Mouse (Mus musculus): ENCODE measurements at regions not wholly inside any gene's neighbourhood (a gene's known extent, or its start where the extent isn't known, plus 50 kb on each side); places are given as distances from the start of the nearest gene placed in this dataset.
"Not testable (repeated sequence)": the region's sequence is repeated elsewhere in the genome, so short reads cannot be mapped to it uniquely, and the experiment has no call there.

DNA sequence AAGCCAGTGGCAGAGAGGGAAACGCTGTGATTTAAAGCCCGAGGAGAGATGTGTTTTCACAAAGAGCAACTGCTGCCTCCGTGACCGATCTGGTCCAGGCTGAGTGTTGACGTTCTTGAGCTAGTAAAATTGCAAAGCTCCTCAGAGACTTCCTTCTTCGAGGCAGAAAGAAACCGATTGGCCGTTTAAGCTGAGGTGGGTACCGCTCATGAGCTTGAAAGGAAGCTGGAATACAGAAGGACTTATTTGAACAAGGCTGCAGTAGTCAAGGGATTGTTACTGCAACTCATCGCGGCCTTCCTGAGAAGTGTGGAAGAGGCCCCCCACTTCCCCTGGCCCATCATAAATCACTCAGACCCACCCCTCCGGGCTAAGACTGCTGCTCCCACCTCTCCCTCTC is 132.9 kb upstream of the Intu start:
- peak; percentile 48 to 53; a peak in 3 of 4 replicates for ATAC-seq (replicated peaks in 1 of 2; ENCODE audit: insufficient read depth in 1 of 2, low FRiP score in 2 of 2, low TSS enrichment in 1 of 2, low read depth in 1 of 2, poor library complexity in 2 of 2, severe bottlenecking in 2 of 2)

DNA sequence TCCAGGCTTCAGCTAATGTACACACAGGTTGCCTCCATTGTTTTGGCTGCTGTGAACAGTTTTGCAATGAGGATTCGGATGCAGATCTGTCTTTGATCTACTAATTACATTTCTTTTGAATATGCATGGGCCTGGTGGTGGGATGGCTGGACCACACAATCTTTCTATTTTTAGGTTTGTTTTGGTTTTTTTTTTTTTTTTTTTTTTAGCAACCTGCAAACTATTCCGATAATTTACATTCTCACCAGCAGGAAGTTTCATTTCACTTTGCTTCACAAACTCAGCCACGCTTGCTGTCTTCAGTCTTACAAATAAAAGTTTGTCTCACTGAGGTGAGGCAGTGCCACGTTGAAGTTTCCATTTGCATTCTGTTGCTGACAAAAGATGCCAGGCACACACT is 127.7 kb upstream of the Intu start:
- no peak for ATAC-seq (replicated peaks in 1 of 2; ENCODE audit: insufficient read depth in 1 of 2, low FRiP score in 2 of 2, low TSS enrichment in 1 of 2, low read depth in 1 of 2, poor library complexity in 2 of 2, severe bottlenecking in 2 of 2)

DNA sequence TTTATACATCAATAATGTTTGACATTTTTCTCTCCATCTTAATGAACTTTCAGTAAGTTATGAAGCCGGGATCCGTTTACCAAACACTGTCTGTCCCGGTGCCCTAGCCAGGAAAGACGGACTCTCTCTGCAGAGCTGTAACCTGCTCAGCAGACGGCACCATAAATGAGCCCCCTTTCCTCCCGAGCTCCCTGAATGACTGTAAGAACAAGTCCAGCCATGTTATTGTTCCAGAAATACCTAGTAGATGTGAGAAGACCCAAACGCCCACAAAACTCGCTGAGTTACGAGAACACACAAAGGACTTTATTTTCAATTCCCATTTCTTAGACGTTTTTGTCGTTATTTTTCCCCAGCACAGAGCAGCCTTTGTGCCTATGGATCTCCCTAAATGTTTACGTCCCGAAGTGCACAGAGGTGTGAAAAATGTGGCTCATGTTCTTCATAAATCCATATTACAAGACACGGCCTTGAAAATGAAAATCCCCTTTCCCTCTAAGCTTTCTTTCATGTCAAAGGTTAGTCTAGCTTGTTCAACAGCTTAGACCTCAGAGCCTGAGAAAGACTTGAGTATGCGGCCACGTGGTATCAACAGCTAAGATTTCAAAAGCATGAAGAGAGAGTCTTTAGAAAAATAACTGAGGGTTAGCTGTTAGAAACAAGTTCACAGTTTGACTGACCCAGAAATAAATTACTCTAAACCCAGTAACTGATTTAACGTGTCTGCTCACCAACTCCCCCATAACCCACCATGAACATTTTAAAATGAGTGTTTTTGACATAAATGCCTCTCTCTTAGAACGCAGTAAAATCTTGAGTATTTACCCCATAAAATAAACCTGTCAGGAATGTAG is 125.8 kb upstream of the Intu start:
- no peak for ATAC-seq (replicated peaks in 1 of 2; ENCODE audit: insufficient read depth in 1 of 2, low FRiP score in 2 of 2, low TSS enrichment in 1 of 2, low read depth in 1 of 2, poor library complexity in 2 of 2, severe bottlenecking in 2 of 2)

DNA sequence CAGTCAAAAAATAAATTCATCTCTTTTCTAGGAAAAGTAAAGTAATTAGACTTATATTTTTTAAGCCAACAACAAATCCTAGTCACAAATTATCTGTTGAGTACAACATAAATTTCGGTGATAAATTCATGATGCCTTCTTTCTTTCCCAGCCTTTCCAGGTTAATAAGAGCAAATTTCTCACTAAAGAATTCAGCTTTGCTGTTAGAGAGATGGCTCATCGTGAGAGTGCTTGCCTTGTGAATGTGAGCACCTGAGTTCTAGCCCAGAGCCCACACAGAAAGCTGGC is 125.2 kb upstream of the Intu start:
- ATAC-seq (replicated peaks in 1 of 2; ENCODE audit: insufficient read depth in 1 of 2, low FRiP score in 2 of 2, low TSS enrichment in 1 of 2, low read depth in 1 of 2, poor library complexity in 2 of 2, severe bottlenecking in 2 of 2): no peak

DNA sequence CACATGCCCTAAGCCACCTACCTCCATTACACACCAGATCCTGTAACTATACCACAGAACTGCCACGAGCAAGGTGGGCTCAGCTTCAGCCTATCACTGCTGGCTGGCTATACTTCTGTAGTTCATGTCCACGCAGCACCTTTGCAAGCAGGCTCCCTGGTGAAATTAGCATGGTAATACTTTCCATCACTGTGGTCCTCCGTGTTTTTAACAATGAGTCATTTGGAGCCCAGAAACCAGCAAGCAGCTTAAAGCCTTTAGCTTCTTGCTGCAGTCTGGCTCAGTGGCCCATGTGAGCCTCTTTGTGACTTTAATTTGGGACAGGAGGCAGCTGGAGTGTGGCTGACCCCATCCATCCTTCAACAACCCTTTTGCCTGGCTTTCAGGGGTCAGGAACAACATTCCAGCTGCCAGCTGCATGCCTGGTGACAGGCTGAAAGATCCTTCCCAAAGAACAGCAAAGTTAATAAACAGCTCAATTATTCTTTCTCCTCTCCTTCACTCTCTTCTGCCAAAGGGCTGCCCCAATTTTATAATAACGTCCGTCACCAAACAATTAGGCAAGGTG is 122.1 kb upstream of the Intu start:
- ATAC-seq (replicated peaks in 1 of 2; ENCODE audit: insufficient read depth in 1 of 2, low FRiP score in 2 of 2, low TSS enrichment in 1 of 2, low read depth in 1 of 2, poor library complexity in 2 of 2, severe bottlenecking in 2 of 2): no peak

DNA sequence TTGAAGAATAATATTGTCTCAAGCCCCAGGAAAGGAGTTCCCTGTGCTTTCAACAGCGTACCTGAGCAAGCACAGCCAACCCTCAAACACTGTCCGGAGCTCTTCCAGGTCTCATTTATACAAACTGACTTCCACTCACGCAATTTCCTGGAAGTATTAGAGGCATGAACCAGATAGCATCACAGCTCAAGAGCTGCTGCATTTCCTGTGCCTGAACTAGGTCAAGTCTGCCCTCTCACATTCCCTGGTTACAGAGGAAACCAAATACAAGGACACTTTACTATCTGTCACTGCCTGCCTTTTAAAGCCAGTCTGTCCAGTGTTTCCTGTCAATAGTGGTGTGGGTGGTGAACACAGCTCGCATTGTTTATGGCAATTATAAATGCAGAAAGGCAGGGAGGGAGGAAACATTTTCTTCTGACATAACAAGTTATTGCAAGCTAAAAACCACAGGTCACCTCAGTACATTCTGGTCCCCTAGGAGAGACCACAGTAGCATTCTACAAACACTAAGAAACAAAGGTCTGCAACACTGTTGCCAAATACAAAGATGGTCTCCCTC is 120.3 kb upstream of the Intu start:
- no peak for ATAC-seq (replicated peaks in 1 of 2; ENCODE audit: insufficient read depth in 1 of 2, low FRiP score in 2 of 2, low TSS enrichment in 1 of 2, low read depth in 1 of 2, poor library complexity in 2 of 2, severe bottlenecking in 2 of 2)

DNA sequence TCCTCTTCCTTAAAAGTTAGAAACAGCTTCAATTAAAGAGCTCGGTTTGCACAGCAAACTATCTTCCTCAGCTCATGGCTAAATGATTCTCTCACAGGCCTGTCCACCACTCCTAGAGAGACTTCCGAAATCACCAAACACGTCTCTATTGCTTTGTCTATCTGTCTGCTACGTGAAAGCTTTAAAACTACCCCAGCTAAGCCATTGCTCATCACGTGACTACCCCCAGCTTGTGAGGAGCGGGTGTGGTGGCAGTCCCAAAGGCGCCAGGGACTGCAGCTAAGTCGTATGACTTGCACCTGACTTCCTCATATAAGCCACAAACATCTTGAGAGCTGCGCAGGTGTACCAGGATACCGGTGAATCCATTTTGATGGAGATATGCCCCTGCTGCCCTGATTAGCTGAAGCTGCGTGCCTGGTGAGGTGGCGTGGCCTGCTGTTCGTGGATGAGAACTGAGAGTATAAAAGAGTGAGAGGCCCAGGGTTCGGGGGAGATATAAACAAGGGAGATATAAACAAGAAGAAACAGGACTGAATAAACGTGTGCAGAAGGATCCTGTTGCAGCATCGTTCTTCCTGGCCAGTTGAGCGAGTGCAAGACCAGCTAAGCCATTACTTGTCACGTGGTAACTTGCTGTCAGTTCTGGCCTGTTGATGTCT is 105.8 kb upstream of the Intu start:
- ATAC-seq (replicated peaks in 1 of 2; ENCODE audit: insufficient read depth in 1 of 2, low FRiP score in 2 of 2, low TSS enrichment in 1 of 2, low read depth in 1 of 2, poor library complexity in 2 of 2, severe bottlenecking in 2 of 2): not testable (repeated sequence)

DNA sequence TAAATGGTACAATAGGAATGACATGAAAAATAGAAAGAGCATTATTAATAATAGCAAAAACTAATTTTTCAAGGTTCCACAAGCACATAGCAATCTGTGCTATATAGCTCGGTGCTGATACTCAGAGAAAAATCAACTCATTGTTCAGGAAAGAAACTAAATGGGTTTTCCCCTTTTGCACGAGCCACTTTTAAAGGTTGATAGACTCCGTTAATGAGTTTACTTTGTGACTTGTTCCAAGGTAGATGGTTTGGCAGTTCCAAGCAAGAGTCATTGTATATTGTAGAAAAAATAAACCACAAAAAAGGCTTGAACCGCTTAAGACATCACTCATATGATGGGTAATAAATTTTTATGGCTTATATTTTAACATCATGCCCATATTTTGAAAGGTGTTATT is 105.0 kb upstream of the Intu start:
- no peak for ATAC-seq (replicated peaks in 1 of 2; ENCODE audit: insufficient read depth in 1 of 2, low FRiP score in 2 of 2, low TSS enrichment in 1 of 2, low read depth in 1 of 2, poor library complexity in 2 of 2, severe bottlenecking in 2 of 2)

DNA sequence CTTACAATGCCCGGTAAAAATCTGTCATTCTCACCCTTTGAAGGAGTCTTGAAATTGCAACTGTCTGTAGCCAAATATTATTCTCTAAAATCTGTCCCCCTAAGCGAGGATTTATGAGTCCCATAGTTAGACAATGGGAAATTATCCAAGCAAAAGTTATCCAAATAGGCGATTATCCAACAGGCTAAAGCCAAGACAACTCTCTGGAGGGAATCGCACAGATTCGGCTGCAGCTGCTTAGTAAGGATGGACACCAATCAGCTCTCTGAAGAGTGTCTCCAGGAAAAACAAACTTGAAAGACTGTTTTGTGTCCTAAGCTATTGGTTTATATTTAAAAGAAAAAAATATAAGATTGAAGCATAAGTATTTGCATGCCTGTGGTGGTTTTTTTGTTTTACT is 103.1 kb upstream of the Intu start:
- no peak for ATAC-seq (replicated peaks in 1 of 2; ENCODE audit: insufficient read depth in 1 of 2, low FRiP score in 2 of 2, low TSS enrichment in 1 of 2, low read depth in 1 of 2, poor library complexity in 2 of 2, severe bottlenecking in 2 of 2)

DNA sequence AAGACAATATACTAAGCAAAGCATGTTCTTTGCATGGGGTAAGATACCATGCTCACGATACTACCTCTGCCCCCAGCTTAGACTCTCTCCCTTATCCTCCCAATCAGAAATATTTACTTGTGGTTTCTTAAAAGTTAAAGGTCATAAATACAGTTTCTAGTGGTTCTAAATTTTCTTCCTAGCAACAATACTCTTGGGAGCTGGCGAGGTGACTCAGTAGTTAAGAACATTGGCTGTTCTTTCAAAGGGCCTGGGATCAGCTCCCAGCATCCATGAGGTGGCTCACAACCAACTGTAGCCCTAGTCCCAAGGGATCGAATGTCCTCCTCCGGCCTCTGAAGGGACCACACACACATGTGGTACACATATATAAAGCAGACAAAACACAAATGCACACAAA is 92.8 kb upstream of the Intu start:
- no peak for ATAC-seq (replicated peaks in 1 of 2; ENCODE audit: insufficient read depth in 1 of 2, low FRiP score in 2 of 2, low TSS enrichment in 1 of 2, low read depth in 1 of 2, poor library complexity in 2 of 2, severe bottlenecking in 2 of 2)

DNA sequence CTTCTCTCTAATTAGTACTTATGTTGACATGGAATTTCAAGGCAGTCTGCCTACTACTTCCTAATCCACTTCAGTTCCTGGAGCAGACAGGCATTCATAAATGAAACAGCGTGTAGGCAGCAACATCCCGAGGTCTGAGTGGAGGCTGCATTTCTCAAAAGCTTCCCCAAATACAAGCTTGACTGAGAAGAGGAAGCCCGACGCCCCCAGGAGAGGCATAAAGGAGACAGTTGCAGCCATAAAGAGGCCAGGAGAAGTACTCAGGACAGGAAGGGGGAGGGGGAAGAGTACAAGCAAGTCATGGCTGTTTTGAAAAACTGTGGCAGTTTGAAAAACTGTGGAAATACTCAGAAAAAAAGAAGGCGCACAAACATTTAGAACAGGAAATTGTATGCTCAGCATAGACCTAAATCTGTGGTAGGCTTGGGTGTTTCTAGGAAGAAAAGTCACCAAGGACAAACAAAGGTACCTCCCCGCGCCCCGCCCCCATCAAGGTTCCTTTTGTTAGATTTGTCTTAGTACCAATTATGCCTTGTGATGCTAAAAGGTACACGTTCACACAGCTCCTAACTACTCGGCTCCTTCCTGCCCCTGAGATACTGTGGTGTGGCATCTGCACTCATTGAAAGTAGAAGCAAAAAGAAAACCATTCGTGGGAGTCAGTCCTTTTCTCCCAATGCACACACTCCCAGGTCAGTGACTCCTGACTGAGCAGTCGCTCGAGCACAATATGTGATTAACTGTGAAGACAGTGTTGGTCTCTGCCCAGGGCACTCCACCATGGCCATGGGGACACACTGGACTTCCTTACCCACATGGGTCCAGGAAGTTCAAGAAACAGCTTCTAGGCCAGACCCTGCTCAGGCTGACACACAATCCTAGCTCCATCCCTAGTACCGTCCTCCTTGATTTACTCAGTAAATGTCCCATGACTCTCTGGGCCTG is 89.7 kb upstream of the Intu start:
- peak; percentile 53 to 58; a peak in 3 of 4 replicates for ATAC-seq (replicated peaks in 1 of 2; ENCODE audit: insufficient read depth in 1 of 2, low FRiP score in 2 of 2, low TSS enrichment in 1 of 2, low read depth in 1 of 2, poor library complexity in 2 of 2, severe bottlenecking in 2 of 2)

DNA sequence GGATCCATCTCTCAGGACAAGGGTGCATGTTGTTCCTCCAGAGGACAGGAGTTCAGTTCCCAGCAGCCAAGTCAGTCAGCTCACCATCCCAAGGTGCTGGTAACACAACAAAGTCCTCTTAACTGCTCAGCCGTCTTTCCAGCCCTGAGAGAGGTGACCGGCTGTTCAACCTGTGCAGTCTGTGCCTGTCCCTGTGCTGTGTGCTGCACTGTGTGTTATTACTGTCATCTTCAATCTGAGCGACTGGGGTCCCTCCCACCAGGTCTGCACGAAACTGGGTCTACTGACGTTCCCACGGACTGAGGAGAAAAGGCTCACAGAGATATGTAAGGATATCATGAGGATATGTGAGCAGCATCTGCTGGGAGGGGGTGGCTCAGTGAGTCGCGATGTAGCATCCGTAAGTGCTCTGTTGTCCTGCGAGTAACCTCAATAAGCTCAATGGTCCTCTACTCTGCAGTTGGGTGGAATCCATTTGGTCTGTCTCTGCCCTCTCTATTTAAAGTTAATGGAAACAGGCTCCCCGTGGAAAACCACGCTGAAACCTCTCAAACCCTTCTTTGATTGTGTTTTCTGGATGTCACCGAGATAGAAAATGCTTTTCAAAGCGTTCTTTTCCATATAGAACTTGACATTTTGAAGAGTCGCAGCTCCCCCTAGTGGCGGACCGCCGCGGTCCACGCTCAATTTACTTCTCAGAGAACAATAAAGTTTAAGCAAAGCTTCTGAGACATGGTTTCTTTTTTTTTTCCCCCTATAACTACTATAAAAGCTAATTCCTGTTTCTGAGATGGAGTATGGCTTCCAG is 87.1 kb upstream of the Intu start:
- ATAC-seq (replicated peaks in 1 of 2; ENCODE audit: insufficient read depth in 1 of 2, low FRiP score in 2 of 2, low TSS enrichment in 1 of 2, low read depth in 1 of 2, poor library complexity in 2 of 2, severe bottlenecking in 2 of 2): peak; percentile 22 to 42; a peak in 1 of 4 replicates

DNA sequence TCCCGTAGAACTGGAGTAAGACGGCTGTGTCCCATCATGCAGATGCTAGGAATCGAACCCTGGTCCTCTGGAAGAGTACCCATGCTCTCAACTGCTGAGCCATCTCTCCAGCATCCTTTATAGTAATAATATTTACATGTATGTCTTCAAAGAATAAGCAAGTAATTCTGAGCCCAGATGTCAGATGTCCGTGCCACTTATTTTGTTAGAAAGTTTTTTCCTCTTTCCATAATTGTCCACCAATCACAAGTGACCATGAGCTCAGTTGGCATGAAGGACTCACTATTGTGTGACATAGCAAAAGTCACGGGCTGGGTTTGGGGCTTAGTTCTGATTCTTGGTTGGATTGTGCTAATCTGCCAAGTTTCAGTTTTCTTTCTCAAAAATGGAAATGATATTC is 78.1 kb upstream of the Intu start:
- no peak for ATAC-seq (replicated peaks in 1 of 2; ENCODE audit: insufficient read depth in 1 of 2, low FRiP score in 2 of 2, low TSS enrichment in 1 of 2, low read depth in 1 of 2, poor library complexity in 2 of 2, severe bottlenecking in 2 of 2)

DNA sequence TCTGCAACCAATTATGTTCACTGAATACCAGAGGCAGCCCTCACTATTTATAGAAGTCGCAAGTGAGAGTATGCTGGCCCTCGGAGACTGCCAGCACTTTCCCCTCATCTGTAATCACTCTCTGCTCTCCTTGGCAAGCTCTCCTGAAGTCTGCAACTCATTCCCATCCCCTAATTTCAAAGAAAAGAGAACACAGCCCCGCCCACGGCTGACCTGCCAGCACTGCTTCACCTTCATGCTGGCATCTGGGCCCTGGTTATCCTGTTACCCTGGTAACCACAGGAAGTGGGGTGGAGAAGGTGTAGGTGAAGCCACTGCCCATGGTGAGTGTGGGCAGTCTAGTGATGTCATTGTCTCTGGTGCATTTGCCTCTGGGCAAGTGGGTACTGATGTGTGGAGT is 77.5 kb upstream of the Intu start:
- ATAC-seq (replicated peaks in 1 of 2; ENCODE audit: insufficient read depth in 1 of 2, low FRiP score in 2 of 2, low TSS enrichment in 1 of 2, low read depth in 1 of 2, poor library complexity in 2 of 2, severe bottlenecking in 2 of 2): no peak

DNA sequence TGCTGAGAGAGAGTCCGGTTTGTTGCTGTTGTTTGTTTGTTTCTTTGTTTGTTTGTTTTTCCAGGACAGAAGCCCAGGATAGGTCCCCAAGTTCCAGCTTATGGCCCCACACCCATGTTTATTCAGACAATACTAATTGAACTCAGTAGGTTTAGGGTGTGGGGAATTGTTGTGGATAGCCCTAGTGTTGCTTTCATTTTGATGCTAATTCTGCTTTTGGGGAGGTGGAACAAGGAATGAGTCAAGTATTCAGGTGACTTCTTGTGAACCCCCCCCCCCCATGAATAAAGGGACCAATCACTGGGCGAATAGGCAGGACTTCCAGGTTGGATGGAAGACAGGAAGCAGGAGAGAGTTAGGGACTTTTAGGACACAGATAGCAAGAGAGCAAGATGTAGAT is 75.0 kb upstream of the Intu start:
- ATAC-seq (replicated peaks in 1 of 2; ENCODE audit: insufficient read depth in 1 of 2, low FRiP score in 2 of 2, low TSS enrichment in 1 of 2, low read depth in 1 of 2, poor library complexity in 2 of 2, severe bottlenecking in 2 of 2): no peak

DNA sequence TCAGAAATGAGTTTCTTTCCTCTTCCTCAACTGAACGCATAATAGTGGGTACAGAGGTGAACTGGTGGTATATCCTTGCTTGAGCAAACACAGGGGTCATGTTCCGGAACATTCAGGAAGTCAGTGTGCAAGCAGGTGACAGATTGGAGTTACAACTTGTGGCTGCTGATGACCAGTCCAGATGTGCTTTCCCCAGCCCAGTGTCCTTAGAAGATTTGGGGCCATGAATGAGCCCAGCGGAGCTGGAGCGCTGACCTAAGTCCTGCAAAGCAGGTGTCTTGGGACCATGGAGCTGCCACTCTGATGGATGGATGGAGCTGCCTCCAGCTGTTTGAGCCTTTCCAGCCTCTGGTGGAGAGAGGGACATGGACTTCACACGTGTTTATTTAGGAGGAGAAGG is 72.6 kb upstream of the Intu start:
- ATAC-seq (replicated peaks in 1 of 2; ENCODE audit: insufficient read depth in 1 of 2, low FRiP score in 2 of 2, low TSS enrichment in 1 of 2, low read depth in 1 of 2, poor library complexity in 2 of 2, severe bottlenecking in 2 of 2): no peak

DNA sequence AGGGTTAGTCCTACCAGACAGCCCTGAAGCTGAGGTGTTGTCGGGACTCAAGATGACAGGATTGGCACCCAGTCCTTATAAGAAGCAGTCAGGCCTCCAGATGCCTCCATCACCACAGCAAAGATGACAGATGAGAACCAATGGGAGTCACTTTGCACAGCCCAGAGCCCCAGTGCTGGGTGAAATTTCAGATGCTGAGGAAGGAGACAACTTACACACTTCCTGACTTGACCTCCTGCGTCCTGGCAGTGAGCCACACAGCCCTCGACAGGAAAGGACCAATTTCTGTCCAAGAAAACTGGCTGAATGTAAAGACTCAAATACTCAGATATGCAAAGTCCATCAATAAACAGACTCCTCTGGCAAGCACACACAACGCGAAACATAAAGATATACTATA is 67.6 kb upstream of the Intu start:
- no peak for ATAC-seq (replicated peaks in 1 of 2; ENCODE audit: insufficient read depth in 1 of 2, low FRiP score in 2 of 2, low TSS enrichment in 1 of 2, low read depth in 1 of 2, poor library complexity in 2 of 2, severe bottlenecking in 2 of 2)
